In genomic region chr19:43729296-43730036, GRCm38 (mm10) we compare ENCODE assay signal across 8 mouse cellular contexts. TPM values are rescaled to one million over a fixed set of nuclear protein-coding genes. Genes with fewer than 3 reads are reported as not detected.
A peak's percentile ranks its signal among the peaks of the same experiment; 100 is the strongest.
DNase-seq lines count a peak whose midpoint lies in the region; ATAC-seq and TF ChIP-seq lines count a peak whose summit lies in the region.

No protein-coding gene starts in this region.

- intact Hi-C loops in gastrocnemius, adult 2 months (cut with DNase I), result no loop called here

- H3K4me3 ChIP-seq in gastrocnemius, adult 2 months, result peak overlapping the region; percentile 55
- peak overlapping the region; percentile 21 for H3K4me3 ChIP-seq in hindbrain, embryonic 11.5 days (ENCODE audit: low read depth, low read length)
- H3K4me3 ChIP-seq in midbrain, embryonic 16.5 days (ENCODE audit: low read depth, low read length), result peak overlapping the region; percentile 4; the same call in 1 of the 2 replicates

- ATAC-seq in hindbrain, embryonic 11.5 days (ENCODE audit: low FRiP score), result no peak
- ATAC-seq in midbrain, embryonic 16.5 days, result no peak

- H3K27me3 ChIP-seq in hindbrain, embryonic 11.5 days (ENCODE audit: control insufficient read depth, insufficient read depth, low read length), result no peaks in the 10 kb centered on the region
- H3K27me3 ChIP-seq in midbrain, embryonic 16.5 days (ENCODE audit: control insufficient read depth, insufficient read depth, low read depth, low read length), result no peaks in the 10 kb centered on the region

- no peaks in the 10 kb centered on the region for H3K4me1 ChIP-seq in hindbrain, embryonic 11.5 days (replicated peaks; ENCODE audit: control insufficient read depth, insufficient read depth, low read length)
- H3K4me1 ChIP-seq in midbrain, embryonic 16.5 days (ENCODE audit: control insufficient read depth, insufficient read depth, low read length), result peaks cover 2% of the 10 kb centered on the region; the same call in 1 of the 2 replicates

- WGBS in hindbrain, embryonic 11.5 days, result 44% methylated on average over 22 of the region's 22 CpGs
- 41% methylated on average over 22 of the region's 22 CpGs for WGBS in midbrain, embryonic 16.5 days

- peak overlapping the region; percentile 39 for H3K9ac ChIP-seq in hindbrain, embryonic 11.5 days (ENCODE audit: low read depth, low read length)
- H3K9ac ChIP-seq in midbrain, embryonic 16.5 days (ENCODE audit: low read depth, low read length), result peak overlapping the region; percentile 44; the same call in 1 of the 2 replicates

- TF ChIP-seq CTCF in gastrocnemius, adult 2 months (IDR thresholded peaks at IDR 0.05), result no peak

- no peaks in the 10 kb centered on the region for H3K36me3 ChIP-seq in hindbrain, embryonic 11.5 days (ENCODE audit: control insufficient read depth, insufficient read depth, low read length)
- H3K36me3 ChIP-seq in midbrain, embryonic 16.5 days (ENCODE audit: control insufficient read depth, insufficient read depth, low read length), result peaks cover 27% of the 10 kb centered on the region

- H3K9me3 ChIP-seq in hindbrain, embryonic 11.5 days (ENCODE audit: control insufficient read depth, low read length), result no peaks in the 10 kb centered on the region
- H3K9me3 ChIP-seq in midbrain, embryonic 16.5 days (replicated peaks; ENCODE audit: control insufficient read depth, low read length, poor library complexity, severe bottlenecking), result no peaks in the 10 kb centered on the region

- peak overlapping the region; percentile 30 for H3K4me2 ChIP-seq in hindbrain, embryonic 11.5 days (replicated peaks; ENCODE audit: low read depth, low read length)
- peak overlapping the region; percentile 26 for H3K4me2 ChIP-seq in midbrain, embryonic 16.5 days (ENCODE audit: low read length)

- DNase-seq in gastrocnemius, adult 2 months, result no peak
- no peak for DNase-seq in gastrocnemius, postnatal 4 days (ENCODE audit: low spot score in 2 of 2)
- peak; percentile 42 for DNase-seq in embryo, embryonic 11 days
- peak; percentile 52 for DNase-seq in hindbrain, embryonic 11.5 days (ENCODE audit: low spot score)
- DNase-seq in layer of hippocampus, adult 11-12 months (ENCODE audit: low spot score), result no peak
- DNase-seq in cerebellum, postnatal 25 days, result no peak
- DNase-seq in layer of hippocampus, adult 18-20 months (ENCODE audit: low spot score in 2 of 2), result no peak

- H3K27ac ChIP-seq in gastrocnemius, adult 2 months, result peak overlapping the region; percentile 35; the same call in 1 of the 2 replicates
- H3K27ac ChIP-seq in hindbrain, embryonic 11.5 days (ENCODE audit: low read depth, low read length), result peak overlapping the region; percentile 17; the same call in 1 of the 2 replicates
- H3K27ac ChIP-seq in midbrain, embryonic 16.5 days (ENCODE audit: low read length), result no peak overlapping the region

RNA-seq across cellular contexts. Expression of gene Cutc, which starts 23.3 kb away (rescaled TPM):
- 10 to 100 TPM; 16.5 to 17.6 TPM for total RNA-seq in gastrocnemius, adult 2 months (2021)
- 10 to 100 TPM in 1 of 2 experiments, 1 to 10 TPM in 1; 8.8 to 11.3 TPM for total RNA-seq in gastrocnemius, postnatal 4 days (2021)
- 13.9 and 14.5 TPM in 2 replicates for polyA plus RNA-seq in hindbrain, embryonic 11.5 days (2014; fragmentation: Nextera tagmentation; extraction: Ambion mirVana)
- 6.7 and 7.5 TPM in 2 replicates for polyA plus RNA-seq in midbrain, embryonic 16.5 days (2015; fragmentation: Nextera tagmentation; extraction: Ambion mirVana)
- 1 to 10 TPM; 5.2 to 7.8 TPM for total RNA-seq in layer of hippocampus, adult 18-20 months (2021)

RNA-seq across cellular contexts. Expression of gene Cox15, which starts 23.3 kb away (rescaled TPM):
- total RNA-seq in gastrocnemius, adult 2 months (2021), result 10 to 100 TPM; 14.9 to 17.8 TPM
- total RNA-seq in gastrocnemius, postnatal 4 days (2021), result 10 to 100 TPM; 27.8 to 28.8 TPM
- 9.3 and 12.9 TPM in 2 replicates for polyA plus RNA-seq in hindbrain, embryonic 11.5 days (2014; fragmentation: Nextera tagmentation; extraction: Ambion mirVana)
- polyA plus RNA-seq in midbrain, embryonic 16.5 days (2015; fragmentation: Nextera tagmentation; extraction: Ambion mirVana), result 13.1 and 14.4 TPM in 2 replicates
- 10 to 100 TPM; 11.8 to 16.5 TPM for total RNA-seq in layer of hippocampus, adult 18-20 months (2021)

RNA-seq across cellular contexts. Expression of gene Entpd7, which starts 40.0 kb away (rescaled TPM):
- 1 to 10 TPM; 1.2 to 1.3 TPM for total RNA-seq in gastrocnemius, adult 2 months (2021)
- 10 to 100 TPM in 1 of 2 experiments, 1 to 10 TPM in 1; 9.1 to 12.5 TPM for total RNA-seq in gastrocnemius, postnatal 4 days (2021)
- 13.9 and 15.4 TPM in 2 replicates for polyA plus RNA-seq in hindbrain, embryonic 11.5 days (2014; fragmentation: Nextera tagmentation; extraction: Ambion mirVana)
- polyA plus RNA-seq in midbrain, embryonic 16.5 days (2015; fragmentation: Nextera tagmentation; extraction: Ambion mirVana), result 7.1 and 8.2 TPM in 2 replicates
- total RNA-seq in layer of hippocampus, adult 18-20 months (2021), result 10 to 100 TPM; 15.9 to 16.7 TPM

RNA-seq across cellular contexts. Expression of gene Abcc2, which starts 52.5 kb away (rescaled TPM):
- total RNA-seq in gastrocnemius, adult 2 months (2021), result not detected
- total RNA-seq in gastrocnemius, postnatal 4 days (2021), result under 1 TPM; 0.17 to 0.54 TPM
- polyA plus RNA-seq in hindbrain, embryonic 11.5 days (2014; fragmentation: Nextera tagmentation; extraction: Ambion mirVana), result 0.03 and 0.09 TPM in 2 replicates
- polyA plus RNA-seq in midbrain, embryonic 16.5 days (2015; fragmentation: Nextera tagmentation; extraction: Ambion mirVana), result 0.04 and 0.11 TPM in 2 replicates
- total RNA-seq in layer of hippocampus, adult 18-20 months (2021), result under 1 TPM in 1 of 2 experiments, not detected in 1; 0.05 TPM

RNA-seq across cellular contexts. Expression of gene Slc25a28, which starts 54.8 kb away (rescaled TPM):
- 10 to 100 TPM; 21.2 to 28.7 TPM for total RNA-seq in gastrocnemius, adult 2 months (2021)
- 10 to 100 TPM; 20.9 to 24.8 TPM for total RNA-seq in gastrocnemius, postnatal 4 days (2021)
- polyA plus RNA-seq in hindbrain, embryonic 11.5 days (2014; fragmentation: Nextera tagmentation; extraction: Ambion mirVana), result 9.1 and 10.9 TPM in 2 replicates
- 12.8 and 14.1 TPM in 2 replicates for polyA plus RNA-seq in midbrain, embryonic 16.5 days (2015; fragmentation: Nextera tagmentation; extraction: Ambion mirVana)
- total RNA-seq in layer of hippocampus, adult 18-20 months (2021), result 10 to 100 TPM; 42.4 to 43.8 TPM

Comparison
In these comparisons a context has a peak if more than half of its experiments do, and no peak if none do; other contexts are left out.
1. RNA of gene Entpd7, which starts 40.0 kb away (total RNA-seq): 15.9 to 16.7 TPM in layer of hippocampus, adult 18-20 months and 9.1 to 12.5 TPM in gastrocnemius, postnatal 4 days; 1.2 to 1.3 TPM in gastrocnemius, adult 2 months; every median in the first group is over 4 times any median in the second.
2. DNase-seq: peak in embryo, embryonic 11 days (single experiment) and hindbrain, embryonic 11.5 days (single experiment); none in gastrocnemius, adult 2 months (single experiment), gastrocnemius, postnatal 4 days (0 of 2), layer of hippocampus, adult 11-12 months (single experiment), cerebellum, postnatal 25 days (0 of 2) and layer of hippocampus, adult 18-20 months (0 of 2).
3. H3K4me3 ChIP-seq: peak in every context shown above with its lines; median percentile 55 in gastrocnemius, adult 2 months; 21 in hindbrain, embryonic 11.5 days; 4 in midbrain, embryonic 16.5 days.